Mouse (Mus musculus): ENCODE results near the gene Ncf4.

Ncf4 gene

DNA sequence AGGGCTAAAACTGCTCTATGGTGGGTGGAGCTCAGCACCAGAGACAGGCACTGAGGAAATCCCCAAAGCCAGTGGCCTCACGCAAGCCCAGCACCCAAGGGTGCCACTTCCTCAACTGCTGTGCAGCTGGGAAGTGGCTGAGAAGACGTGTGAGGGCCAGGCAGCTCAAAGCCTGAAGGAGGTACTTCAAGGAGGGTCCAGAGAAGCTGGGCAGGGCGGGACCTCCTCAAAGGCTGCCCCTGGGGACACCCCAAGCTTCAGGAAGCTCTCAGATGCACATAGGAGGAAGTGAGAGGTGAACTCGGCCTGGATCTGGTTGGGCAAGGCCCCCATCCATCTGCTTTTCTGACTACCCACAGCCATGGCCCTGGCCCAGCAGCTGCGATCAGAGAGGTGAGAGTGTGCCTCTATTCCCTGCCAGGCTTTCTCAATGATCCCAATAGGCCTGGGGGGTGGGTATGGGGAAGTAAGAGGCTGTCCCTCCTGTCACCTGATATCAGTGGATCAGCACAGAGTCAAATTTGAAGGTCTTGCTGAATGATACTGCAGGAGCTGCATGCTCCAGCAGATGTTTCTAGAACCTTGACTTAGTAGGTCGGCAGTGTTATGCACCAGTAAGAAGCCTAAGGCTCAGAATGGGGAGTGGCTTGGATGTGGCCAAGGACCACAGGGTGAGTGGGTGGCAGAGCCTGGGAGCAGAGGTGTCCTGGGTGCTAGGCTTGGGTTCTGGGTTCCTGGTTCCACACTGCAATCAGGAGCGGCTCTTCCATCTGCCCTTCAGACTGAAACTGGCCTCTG is at the start of gene Ncf4:
Gene Ncf4 (plus strand): TSS at position 107 of the 798 bp plus-strand sequence.
- peak; percentile 87 to 89 for DNase-seq (ENCODE audit: low spot score in 2 of 2)

DNA sequence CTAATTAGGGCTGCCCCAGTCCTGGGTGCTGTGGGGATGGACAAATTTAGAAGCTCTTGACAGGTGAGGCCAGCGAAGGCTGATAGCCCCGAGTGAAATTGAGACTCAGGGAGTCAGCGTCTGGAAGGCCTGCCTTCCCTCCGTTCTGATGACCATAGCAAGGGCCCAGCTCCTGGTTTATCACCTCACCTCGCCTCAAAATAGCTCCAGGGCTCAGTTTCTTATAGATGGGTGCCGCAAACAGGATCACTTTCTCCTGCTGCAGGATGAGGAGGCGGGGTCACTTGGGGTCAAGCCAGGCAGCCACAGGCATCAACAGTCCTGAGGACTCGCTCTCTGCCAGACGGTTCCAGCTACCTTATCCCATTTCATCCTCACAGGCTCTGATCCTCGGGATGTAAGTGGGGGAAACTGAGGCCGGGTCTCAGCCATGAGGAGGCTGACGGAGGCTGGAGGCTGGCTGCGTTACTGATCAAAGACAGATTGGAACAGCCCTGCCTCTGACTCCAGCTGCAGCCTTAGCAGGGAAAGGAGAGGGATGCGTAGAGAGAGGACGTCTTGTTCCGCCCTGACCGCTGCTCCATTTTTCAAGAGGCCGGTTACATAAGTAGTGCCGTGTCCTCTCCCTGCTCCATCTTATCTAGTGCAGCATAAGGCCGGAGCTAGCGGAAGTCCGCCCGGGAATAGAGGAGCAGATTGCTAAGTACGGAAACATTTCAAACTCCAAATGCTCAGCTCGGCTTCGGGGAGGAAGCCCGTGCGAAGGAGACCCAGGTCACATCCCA is 49.3 kb upstream of the Ncf4 start:
- no peak for DNase-seq (ENCODE audit: low spot score in 2 of 2)

DNA sequence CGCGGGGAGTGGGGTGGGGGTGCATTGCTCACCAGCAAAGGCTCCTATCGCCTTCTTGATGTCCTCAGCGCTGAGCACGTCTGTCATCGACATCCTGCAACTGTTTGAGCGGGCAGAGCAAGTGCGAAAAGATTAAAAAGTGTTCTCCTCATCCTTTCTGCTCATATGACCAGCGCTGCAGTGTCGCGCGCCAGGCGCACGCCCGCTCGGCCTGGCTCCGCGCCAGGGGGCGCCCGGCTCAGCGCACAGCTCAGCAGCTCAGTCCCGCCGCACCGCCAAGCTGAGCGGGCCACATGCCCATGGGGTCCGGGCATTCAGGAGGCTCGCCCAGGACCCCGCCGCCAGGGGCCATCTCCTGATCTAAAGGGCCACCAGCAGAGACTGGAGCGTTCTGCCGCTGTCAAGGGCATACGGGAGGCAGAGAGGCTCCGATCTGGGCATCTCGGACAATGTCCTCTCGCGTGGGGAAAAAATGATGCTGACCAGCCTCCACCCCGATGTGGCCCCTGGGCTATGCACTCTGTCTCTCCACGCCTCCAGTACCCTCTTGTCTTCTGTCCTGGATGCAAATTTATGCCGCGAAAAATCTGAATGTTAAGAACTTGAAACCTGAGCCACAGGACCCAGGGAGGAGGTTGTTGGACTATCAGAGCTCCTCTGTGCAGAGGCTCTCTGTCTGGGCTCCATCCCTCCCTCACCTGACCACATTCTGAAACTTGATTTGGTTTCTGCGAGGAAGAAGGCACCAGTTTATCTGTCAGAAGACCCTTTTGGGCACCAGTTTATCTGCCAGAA is 40.4 kb upstream of the Ncf4 start:
- peak in 1 of 2 experiments; percentile 8 for DNase-seq (ENCODE audit: low spot score in 2 of 2)

DNA sequence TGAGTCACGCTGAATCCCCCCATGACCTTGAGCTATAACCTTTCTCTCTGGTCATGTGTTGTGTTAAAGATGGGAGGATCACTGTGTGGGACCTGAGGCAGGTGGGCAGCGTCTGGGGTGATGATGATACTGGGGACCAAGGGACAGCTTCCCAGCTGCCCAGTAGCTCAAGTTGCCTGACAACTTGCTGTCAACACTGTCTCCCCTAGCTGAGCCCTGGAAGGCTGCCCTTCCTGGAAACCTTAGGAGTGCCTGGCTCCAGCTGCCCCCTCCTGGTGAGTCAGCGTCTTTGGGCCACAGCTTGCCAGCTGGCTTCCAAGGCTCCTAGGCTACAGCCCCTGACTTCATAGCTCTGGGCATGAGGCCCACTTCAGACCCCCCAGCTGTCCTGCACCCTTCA is 39.4 kb upstream of the Ncf4 start:
- no peak for DNase-seq (ENCODE audit: low spot score in 2 of 2)

DNA sequence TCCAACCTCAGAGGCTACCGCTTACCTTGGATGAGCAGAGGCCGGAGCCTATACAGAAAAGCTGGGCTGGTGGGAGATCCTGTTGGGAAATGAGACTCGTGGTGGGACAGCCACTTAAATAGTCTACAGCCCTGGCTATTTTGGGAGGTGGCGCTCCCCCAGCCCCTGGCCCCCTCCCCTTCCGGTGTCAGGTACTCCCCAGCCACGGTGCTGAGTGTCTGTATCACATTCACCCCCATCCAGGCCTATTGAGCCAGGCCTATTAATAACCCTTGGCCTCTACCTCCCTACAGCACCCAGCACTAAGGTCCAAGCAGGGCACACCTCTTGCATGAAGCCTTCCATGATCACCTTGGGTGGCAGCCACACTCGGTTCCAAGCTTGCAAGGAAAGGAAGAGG is 38.3 kb upstream of the Ncf4 start, which contains the start of gene Pvalb:
Gene Pvalb (minus strand): TSS at position 89 of the 400 bp plus-strand sequence.
- DNase-seq (ENCODE audit: low spot score in 2 of 2), result no peak

DNA sequence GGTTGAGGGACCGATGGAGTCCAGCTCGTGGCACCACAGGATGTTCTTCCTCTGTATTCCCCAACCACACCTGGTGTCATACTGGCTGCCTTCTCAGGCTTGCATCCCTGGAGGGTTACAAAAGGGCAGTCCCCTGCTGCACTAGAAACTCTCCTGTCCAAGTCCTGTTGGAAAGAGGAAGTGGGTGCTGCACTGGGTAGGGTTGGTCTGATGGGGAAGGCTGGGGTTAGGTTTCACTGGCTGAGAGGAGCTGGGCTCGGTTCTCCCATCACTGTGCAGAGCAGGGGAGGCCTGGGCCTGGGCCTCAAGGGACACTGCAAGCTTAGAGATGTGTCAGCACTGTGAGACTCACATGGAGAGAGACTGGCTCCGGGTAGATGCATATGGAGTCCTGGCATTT is 34.4 kb upstream of the Ncf4 start:
- DNase-seq (ENCODE audit: low spot score in 2 of 2), result no peak

DNA sequence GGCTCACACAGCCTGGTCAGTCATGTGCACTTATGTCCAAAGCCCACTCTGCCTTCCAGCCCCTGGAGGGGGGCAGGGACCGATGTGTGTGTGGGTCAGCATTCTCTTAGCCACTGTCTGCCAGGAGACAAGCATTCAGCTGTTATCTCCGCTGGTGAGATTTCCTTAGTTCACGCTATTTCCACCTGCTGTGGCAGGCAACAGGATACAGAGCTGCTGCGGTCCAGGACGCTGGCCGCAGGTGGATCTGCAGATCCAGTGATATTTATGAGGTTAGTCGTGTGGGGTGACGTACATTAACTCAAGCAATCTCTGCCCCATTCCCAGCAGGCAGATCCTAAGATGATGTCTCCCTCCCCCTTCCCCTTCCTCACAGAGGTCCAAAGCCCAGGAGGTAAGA is 33.2 kb upstream of the Ncf4 start:
- DNase-seq (ENCODE audit: low spot score in 2 of 2), result no peak

DNA sequence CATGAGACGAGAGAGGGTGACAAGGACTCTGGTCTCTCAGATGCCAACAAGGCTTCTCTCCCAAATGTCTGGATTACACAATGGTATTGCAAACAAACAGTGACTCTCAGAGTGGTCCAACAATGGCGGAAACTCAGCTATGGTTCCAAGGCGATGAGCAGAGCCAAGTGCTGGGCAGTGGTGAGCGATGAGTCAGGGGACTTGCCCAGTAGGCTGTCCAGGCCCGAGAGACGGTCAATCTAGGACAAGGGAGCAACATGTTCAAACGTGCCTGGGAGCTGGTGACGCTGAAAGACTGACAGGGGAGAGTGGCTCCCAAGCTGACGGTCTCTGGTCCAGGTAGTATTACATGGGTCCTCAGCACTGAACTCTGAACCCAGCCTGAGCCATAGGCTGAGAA is 29.3 kb upstream of the Ncf4 start:
- no peak for DNase-seq (ENCODE audit: low spot score in 2 of 2)

DNA sequence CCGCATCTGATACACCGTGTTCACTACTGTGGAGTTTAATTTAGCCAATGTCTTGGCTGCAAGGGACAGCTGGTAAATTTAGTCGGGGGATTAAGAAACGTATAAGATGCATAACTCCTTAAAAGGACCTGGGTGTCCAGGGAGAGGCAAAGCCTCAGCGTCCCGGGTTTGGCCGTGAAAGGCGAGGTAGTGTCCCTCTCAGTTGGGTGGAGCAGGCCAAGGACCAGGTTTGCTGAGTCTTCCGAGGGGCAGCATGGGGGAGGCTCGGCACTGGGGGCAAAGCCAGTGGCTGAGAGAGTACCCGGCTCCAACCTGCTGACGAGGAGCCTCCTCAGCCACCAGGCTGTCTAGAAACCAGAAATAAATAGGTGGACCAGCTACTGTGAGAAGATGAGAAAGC is 16.8 kb upstream of the Ncf4 start:
- DNase-seq (ENCODE audit: low spot score in 2 of 2), result no peak

DNA sequence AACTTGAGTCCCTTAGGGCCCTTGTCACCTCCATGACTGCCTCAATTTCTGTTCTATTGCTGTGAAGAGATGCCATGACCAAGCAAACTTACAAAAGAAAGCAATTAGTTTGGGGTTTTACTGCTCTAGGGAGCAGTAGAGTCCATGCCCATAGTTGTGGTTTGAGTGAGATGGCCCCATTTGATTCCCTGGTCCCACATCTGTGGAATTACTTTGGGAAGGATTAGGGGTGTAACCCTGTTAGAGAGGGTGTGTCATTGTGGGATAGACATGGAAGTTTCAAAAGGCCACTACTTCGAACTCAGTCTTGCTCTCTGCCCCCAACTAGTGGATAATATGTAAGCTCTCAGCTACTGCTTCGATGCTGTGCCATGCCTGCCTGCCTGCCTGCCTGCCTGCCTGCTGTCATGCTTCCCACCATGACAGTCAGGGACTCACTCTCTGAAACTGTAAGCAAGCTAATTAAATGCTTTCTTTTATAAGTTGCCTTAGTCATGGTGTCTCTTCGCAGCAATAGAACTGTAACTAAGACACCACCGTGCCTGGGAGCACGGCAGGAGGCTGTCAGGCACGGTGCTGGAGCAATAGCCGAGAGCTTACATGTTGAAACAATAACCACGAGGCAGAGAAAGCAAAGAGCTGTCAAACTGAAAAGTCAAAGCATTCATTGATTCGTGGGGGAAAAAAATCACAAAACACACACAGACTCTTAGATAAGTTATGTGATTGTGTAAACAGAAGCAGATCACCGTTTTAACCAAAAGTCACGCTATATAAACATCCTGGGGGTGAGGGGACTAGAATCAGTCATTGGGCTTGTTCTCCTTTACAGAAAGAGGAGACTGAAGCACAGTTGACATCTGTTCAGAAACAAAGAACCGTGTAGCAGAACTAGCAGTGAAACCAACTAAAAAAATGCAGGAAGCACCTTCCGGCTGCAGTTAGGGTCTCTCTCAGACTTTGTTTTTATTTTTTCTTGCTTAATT is 13.0 kb upstream of the Ncf4 start:
- DNase-seq (ENCODE audit: low spot score in 2 of 2), result no peak

DNA sequence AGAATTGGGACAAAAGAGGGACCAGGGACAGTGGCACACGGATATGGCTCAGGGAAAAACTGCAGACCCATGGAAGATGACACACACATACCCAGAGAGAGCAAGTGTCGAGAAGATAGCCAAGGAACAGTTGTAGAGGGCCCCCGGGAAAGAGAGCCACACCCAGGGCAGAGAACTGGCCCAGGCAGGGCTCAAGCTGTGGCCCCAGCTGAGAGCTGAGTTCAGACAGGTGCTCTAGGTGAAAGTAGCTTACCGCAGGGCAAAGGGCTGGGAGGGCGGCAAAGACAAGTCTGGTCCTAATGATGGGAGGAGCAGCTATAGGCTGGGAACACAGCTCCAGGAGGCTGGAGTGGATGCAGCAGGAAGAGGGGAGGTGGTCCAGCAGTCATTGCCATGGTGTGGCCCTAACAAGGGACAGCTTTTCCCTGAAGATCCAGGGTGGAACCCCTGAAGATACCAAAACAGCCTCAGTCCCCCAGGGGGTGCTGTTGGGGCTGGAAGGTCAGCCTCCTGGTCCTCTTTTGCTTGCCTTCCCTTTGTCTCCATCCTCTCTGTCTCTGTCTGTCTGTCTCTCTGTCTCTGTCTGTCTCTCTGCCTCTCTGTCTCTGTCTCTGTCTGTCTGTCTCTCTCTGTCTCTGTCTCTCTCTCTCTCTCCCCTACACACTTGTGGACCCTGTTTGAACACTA is 9.6 kb upstream of the Ncf4 start:
- DNase-seq (ENCODE audit: low spot score in 2 of 2), result no peak

DNA sequence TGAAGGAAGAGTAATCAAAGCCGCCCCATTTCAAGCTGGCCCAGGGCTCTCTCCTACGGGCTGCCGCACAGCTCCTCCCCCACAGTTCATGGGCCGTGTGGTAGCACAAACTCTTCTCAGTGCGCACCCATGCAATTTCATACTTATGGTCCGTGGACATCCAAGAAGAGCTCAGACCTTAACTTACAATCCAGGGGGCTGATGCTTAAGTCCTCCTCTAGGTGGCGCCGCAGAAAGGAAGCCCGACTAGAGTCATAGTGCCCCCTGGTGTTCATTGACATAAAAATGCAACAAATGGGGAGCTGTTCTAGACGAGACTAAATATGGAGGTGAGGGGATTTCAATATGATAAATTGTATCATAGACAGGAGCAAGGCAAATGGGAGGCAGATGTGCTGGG is 5.1 kb upstream of the Ncf4 start:
- peak; percentile 68 to 78 for DNase-seq (ENCODE audit: low spot score in 2 of 2)

DNA sequence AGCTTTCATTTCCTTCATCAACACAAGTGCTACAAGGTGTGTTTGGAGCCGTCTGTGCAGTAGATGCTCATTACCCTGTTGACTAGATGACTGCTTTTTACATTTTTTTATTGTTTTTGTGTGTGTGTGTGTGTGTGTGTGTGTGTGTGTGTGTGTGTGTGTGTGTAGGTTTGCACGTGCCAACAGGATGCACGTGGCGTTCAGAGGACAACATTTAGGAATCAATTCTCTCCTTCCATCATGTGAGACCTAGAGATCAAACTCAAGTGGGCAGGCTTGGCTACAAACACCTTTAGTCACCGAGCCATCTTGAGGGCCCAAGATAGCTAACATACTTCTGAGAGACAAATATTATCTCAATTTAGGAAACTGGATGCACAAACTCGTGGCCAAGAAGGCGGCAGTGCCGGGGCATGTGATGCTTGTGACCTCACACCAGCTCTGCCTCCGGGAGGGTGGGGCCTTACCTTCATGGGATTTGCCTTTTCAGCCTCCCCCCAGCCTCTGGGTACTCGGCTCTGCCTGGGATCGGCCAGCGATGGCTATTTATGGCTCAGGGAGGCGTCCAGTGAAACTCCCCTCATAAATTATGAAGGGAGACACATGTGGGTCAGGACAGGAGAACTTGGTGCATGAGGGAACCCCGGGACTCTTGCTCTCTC is 4.5 kb upstream of the Ncf4 start:
- DNase-seq (ENCODE audit: low spot score in 2 of 2), result no peak

DNA sequence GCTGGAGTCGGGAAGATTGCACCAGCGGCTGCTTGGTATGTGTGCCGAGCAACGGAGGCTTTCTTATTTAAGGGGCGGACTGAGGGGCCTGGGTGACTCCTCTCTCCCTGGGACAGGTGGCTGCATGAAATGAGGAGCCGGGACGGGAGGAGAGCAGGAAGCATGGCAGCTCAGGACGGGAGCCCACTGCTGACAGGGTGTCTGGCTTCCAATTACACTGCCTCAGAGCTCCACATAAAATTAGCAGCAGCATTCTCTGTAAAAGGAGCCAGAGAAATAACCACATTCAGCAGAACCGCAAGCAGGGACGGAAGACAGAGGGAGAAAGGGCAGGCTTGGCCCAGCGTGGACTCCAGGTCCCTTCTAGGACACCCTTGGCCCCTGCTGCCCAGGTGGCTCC is 3.3 kb upstream of the Ncf4 start:
- DNase-seq (ENCODE audit: low spot score in 2 of 2), result no peak

DNA sequence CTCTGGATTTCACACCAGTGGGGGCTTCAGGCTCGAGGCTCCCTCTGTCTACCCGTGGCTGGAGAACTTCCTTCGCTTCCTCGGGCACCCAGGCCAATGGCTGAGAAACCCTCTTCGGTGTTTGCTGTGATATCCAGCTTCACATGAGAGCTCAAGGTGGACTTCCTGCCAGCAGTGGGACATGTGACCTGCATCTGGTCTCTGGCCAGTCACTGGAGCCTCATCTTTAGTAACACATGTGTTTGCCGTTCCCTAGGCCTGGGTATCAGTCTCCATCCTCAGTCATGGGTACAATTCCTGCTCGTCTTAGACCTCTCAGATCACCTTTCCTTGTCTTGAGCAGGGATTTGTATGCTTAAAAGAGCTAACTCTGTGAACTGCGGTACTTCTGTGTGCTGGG is 1.5 kb upstream of the Ncf4 start:
- DNase-seq (ENCODE audit: low spot score in 2 of 2), result no peak

DNA sequence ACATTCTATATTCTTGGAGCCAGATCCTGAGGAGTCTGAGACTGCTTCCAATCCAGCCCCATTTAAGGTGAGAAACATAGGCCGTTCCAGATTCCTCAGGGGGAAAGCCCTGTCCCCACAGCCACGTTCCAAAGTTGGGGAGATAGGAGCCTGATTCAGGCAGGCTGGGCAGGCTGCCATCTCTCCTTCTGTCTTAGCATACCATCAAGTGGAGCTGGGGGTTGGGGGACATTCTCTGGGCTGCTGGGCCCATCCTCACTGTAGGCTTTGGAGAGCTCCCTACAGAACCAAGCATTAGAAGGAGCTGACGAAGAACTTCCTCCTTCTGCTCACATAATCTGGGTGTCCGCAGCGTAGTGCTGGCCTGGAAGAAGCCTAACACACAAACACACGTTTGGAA is 827 bp upstream of the Ncf4 start:
- no peak for DNase-seq (ENCODE audit: low spot score in 2 of 2)

DNA sequence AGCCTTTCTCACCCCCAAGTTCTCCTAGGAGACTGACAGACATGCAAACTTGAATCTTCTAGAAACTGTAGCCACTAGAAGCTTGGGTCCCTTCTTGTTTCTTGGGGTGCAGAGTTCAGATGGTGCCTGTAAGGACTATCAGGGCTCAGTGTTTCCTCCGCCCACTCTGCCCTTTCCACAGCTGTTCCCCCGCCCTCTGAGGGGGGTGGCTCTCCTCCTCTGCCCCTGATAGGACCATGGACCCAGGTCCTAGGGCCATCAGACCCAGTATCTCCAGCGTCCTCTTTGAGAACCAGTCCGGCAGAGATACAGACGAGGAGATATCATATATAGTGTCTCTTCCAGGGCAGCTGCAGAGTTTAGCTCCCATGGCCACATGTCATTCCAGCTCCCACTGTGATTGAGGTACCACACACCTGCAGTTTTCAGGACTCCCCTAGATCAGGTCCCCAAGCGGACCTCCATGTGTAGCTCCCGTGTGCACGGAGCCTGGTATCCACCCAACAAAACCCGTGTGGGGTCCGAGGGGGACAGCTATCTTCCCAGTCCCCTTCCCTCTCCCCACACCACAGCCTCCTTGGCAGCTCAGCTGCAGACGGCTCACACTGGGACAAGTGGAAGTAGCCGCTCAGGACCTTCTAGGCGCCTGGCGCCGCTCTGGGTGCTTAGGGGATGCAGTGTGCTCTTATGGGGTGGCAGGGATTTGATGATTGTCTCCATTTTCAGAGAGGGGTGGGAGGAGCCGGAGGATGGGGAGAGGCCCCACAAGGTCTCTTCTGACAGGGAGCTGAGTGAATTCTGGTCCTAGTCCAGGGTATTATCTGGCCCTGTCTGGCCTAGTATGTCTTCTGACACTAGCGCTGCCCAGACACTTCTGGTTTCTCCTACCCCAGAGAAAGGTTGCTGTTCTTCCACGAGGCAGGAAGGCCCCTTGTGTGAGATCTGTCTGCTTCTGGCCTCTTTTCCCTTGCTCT is 1.8 kb downstream of the Ncf4 start:
- no peak for DNase-seq (ENCODE audit: low spot score in 2 of 2)

DNA sequence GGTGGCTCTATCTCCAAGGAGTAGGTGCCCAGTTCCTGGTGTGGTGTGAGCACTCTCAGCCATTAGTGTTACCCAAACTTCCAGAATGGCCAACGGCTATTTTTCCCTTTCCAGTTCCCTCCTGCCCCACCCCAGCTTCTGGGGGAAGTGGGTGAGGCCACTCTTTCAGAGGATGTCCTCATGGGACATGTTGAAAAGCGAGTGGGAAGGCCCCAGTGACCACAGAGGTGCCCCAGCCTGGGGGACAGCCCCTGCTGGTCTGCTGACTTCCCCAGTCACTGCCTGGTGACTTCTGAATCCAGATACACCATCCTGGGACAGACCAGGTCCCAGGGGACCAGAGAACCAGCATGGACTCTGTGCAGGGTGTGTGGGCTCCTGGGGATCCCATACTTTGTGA is 3.1 kb downstream of the Ncf4 start:
- DNase-seq (ENCODE audit: low spot score in 2 of 2), result peak; percentile 51 to 60

DNA sequence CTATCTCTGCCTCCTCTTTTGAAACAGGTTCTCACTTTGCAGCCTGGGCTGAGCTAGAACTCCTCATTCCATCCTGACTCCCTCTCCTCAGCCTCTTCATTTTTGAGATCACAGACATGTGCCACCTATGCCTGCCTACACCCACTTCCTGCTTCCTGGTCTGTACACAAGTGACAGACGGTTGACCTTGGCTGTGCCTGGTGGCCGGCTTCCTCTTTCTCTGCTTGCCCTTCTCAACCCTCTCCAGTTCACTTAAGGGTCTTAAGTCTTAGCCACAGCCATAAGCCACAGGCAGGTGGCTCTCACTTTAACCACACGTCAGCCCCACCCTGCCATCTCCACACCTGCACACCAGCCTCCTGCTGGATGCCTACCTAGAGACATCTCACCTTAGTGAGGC is 3.8 kb downstream of the Ncf4 start:
- DNase-seq (ENCODE audit: low spot score in 2 of 2), result peak; percentile 66 to 74

Measured in natural killer cell, adult 2 months (primary cell).